Mouse (Mus musculus): Measurements from ENCODE around the gene Aoc3.
"Not testable (repeated sequence)": the region's sequence is repeated elsewhere in the genome, so short reads cannot be mapped to it uniquely, and the experiment has no call there.

Gene Aoc3

DNA sequence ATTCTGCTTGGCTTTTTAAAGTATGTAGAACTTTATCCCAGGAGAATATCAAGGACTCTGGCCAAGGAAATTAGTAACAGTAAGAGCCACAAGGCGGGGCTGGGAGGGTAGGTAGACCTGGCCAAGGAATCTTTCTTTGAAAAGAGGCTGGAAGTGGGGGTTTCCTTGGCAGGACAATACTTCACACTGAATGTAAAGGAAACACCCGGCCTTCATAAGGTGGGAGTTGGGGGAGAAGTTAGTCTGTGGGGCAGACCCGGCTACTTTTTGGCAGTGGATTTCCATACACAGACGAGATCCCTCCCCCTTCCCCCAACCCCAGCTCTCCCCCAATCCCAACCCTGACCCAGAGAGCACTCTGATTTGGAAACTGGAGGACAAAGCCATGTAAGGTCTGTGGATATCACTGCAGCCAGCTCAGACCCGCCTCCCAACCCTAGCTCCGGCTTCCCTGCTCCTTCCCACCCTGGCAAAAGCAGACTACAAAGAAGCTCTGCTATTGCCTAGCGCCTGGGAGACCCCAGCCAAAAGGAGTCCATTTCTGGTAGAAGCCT, at the start of gene Aoc3:
Gene Aoc3 (plus strand): TSS at position 235 of the 554 bp plus-strand sequence.
- DNase-seq, result no peak

DNA sequence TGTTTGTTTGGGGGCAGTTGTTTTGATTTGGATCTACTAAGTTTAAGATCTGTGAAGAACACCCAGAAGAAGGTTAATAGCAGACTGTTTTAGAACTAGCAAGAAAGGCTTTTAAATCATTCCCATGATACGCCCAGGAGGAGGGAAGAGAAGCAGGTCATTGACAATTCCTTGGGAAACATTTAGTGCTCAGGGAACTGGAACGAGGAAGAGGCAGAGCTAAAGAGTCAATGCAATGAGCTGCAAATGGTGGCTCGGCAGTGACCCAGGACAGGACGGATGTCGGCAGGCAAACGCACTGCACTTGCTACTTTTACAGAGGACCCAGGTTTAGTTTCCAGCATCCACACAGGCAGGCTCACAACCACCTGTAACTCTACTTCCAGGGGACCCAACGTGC, 49.6 kb upstream of the Aoc3 start:
- DNase-seq, result no peak

DNA sequence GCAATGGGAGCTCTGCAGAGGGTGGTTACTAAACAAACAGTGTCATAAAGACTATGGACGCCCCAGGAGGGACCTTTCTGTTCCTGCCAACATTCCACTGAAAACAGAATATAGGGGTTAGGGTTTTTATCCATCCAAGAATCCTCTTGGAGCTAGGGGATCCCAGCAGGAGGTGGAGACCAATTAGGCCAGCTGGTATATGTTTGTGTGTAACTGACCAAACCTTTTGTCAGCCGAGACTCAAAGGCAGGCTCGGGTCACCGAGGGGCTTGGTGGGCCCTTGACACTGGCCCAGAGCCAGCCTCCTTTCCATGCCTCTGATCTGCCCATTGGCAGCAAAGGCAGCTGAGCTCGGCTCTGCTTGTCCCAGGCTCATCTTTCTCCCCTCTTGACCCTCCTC, 47.5 kb upstream of the Aoc3 start:
- no peak for DNase-seq

DNA sequence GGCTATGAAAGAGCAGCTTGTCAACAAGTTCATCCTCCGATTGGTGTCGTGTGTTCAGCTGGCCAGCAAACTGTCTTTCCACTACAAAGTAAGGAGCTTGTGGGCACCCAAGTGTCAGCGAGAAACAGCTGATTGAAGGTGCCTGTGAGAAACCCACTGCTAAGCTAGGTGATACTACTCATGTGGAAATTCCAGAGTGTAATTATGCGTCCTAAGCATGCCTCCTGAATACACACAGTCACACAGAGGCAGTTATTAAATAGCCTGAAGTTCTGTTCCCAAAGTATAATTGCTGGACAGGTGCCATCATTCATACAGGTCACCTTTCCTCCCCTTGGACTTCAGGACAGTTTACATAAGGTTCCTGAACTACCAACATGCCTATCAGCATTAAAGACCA, 46.6 kb upstream of the Aoc3 start:
- no peak for DNase-seq

DNA sequence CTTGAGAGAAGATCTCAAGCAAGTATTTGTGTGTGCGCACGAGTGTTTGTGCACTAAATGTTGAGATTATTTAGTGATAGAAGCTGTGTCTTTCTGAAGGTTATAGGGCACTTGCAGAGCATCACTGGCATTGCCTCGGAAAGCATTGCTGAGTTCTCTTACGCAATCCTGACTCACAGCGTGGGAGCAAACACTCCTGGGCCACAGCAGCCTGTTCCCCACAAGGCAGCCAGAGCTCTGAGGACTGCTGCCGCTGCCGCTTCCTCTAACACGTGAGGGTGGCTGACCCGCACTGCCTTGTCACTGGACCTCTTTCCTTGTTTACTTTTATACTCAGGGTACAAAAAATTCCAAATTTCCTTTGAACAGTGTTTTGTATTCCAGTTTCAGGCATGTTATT, 43.1 kb upstream of the Aoc3 start:
- DNase-seq, result no peak

DNA sequence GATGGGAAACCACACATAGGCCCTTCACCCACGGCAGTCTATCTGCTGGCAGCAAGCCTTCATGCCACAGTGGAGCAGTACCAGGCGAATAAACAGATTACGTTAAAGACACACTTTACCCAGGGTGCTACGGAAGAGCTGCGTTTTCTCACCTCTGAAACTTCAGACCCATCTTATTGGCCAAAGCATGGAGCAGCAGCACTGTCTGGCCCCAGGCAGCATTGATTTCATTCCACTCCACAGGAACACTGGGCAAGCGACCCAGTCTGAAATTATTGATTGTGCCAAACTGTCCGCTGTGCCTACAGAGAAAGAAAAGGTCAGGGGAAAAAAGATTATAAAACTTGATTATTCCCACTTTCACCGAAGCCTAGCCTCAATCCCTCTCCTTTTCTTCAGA, 39.2 kb upstream of the Aoc3 start:
- DNase-seq, result no peak

DNA sequence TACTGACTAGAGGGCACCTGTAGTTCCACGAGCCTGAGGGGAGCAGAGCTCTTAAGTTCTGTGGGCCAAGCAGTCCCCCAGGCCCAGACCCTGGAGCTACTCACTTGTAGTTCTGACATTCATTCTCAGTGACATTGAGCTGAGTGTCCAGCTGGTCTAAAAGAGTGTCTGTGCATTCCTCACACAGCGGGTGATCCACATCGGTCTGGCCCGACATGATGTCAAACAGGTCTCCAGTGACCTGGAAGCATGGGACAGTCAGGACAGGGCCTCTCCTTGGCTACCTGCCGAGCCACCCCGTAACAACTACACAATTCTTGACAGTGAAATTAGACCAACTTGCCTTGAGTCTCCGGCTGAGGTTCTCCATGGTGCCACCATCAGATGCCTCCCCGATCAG, 35.2 kb upstream of the Aoc3 start:
- DNase-seq, result no peak

DNA sequence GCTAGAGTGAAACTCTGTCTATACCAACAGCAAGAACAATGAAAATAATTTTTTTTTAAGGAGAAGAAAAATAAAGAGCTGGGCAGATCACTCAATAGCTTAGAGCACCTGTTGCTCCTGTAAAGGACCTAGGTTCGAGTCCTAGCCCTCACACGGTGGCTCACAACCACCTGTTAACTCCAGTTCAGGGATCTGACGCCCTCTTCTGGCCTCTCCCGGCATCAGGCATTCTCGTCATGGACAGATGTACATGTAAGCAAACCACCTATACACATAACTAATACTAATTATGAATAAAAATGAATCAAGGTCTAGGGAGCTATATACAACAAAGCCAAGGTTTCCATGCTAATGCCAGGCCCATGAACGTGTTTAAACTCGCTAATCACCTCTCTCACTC, 29.5 kb upstream of the Aoc3 start:
- no peak for DNase-seq

DNA sequence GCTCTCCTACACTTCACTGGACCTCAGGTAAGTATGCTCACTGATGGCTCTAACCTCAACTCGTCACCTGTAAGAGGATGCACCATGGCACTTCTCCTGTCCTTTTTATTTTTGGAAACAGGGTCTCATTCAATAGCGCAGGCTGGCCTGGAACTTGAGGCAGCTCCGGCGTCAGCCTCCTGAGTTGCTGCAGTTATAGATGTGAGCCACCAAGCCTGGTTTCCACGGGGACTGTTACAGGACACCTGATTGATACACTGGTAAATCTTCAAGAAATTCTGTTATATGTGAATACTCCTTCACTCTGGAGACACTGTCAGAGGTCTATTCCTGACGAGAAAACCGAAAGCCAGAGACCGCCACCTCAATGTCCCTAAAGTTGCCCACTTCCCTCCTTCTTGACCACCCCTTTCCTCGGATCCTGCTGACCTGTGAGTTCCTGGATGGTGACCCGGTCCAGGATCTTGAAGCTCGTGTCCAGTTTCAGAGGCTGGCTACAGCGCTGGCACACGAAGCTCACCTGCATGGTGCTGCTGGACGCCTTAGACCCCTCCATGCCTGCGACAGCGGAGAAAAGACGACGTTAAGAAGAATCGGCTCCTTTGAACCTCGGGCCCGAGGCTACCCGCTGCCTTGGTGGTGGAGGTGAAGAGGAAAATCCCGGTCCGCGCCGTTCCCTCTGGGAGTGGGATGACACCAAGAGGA, 29.0 kb upstream of the Aoc3 start:
- DNase-seq, result no peak

DNA sequence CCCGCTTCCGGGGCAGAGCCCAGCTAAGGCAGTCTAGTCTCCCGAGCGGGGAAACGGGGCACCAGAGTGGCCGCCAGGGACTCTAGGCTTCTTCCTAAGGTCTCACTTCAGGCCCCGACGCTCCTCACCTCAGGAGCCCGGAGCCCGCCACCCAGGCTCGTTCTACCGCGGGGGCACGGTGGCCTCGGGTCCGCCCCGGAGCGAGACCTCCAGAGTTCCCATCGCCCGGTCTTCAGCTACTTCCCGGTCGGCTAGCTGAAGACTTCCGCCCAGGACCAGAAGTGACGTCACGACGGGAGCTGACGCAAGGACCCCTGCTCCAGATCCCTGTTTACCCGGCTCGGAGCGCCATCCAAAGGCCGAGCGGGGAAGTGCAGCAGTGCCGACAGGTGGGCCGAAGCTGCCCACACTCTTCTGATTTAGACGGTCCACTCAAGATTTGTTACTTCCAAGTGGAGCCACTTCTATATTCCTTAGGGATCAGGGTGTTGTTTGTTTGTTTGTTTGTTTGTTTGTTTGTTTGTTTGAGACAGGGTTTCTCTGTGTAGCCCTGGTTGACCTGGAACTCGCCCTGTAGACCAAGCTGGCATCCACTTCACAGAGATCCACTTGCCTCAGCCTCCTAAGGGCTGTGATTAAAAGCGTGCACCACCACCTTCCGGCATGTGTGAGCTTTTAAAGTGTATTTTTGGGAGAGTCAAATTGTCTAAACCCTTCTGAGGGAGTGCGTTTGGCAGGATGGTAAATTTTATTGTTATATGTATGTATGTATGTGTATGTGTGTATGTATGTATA, 28.2 kb upstream of the Aoc3 start, which contains the start of gene Becn1:
Gene Becn1 (minus strand): TSS at position 283 of the 795 bp plus-strand sequence.
- DNase-seq, result peak; percentile 77 to 85

DNA sequence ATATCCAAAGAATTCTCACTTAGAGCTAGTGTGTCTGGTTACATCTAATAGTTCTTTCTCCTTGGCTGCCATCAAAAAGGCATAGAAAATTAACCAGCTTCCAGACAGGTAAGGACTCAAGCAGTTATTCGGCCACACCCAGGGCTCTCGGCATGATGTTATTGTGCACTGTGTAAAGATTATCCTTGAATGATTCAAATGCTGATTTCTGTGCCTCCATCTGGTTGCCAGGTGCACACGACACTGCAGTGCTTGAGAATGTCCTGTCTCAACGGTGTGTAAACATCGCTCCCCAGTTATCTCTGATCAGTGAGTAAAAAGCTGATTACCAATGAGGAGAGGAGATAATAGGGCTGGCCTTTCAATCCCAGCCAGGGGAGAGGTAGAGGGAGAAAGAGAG, 22.7 kb upstream of the Aoc3 start:
- no peak for DNase-seq

DNA sequence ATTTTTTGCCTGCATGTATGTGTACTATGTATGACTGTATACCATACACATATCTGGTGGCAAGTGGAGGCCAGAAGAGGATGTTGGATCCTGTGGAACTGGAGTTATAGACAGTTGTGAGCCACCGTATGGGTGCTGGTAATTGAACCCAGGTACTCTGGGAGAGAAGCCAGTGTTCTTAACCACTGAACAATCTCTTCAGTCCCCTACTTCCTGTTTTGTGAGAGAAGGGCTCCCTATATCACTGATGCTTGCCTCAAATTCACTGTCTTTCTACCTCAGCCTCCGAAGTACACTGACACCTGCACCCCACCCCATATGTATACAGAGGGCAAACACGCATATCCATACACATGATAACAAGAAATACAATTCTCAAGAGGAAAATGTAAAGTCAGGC, 19.3 kb upstream of the Aoc3 start:
- no peak for DNase-seq

DNA sequence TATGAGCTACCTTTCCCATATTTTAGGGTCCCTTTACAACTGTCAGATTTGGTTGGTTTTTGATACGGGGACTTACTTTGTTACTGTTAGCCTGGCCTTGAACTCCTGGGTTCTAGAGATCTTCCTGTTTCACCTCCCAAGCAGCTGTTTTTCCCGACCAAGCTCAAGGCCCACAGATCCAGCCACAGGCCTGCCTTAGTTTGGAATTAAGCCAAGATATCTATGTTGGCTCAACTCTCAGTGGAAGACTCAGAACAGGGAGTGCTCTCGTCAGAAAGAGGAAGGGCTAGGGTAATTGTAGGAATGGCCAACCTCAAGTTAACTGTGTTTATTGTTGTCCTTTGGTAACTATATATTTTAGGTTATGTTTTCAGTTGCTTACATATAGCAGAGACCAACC, 18.3 kb upstream of the Aoc3 start:
- DNase-seq, result no peak

DNA sequence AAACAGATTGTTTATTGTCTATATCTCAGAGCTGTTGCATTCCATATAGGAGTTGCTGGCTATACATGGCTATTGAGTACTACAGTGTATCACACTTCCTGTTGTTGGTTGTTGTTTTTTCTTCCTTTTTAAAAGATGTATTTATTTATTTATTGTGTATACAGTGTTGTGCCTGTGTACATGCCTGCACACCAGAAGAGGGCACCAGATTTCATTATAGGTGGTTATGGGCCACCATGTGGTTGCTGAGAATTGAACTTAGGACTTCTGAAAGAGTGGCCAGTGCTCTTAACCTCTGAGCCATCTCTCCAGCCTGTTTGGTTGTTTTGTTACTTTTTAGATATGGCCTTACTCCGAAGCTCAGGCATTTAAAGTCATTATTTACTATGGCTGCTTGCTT, 15.8 kb upstream of the Aoc3 start:
- DNase-seq, result no peak

DNA sequence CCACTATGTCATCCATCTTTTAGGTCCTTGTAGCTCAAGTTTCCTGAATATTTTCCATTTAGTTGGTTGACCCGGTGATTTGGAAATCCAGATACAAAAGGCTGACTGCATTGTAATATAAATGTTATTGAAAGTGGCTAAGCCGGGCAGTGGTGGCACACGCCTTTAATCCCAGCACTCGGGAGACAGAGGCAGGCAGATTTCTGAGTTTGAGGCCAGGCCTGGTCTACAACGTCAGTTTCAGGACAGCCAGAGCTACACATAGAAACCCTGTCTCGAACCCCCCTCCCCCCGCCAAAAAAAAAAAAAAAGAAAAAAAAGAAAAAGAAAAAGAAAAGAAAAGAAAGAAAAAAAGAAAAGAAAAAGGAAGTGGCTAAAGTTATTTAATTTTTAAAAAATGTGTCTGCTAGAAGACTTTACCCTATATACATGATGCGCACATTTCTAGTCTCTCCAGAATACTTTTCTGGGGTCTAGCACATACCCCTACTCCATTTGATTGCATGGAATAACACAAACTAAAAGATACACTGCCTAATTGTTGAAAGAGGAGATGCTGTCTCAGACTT, 15.2 kb upstream of the Aoc3 start:
- DNase-seq, result no peak

DNA sequence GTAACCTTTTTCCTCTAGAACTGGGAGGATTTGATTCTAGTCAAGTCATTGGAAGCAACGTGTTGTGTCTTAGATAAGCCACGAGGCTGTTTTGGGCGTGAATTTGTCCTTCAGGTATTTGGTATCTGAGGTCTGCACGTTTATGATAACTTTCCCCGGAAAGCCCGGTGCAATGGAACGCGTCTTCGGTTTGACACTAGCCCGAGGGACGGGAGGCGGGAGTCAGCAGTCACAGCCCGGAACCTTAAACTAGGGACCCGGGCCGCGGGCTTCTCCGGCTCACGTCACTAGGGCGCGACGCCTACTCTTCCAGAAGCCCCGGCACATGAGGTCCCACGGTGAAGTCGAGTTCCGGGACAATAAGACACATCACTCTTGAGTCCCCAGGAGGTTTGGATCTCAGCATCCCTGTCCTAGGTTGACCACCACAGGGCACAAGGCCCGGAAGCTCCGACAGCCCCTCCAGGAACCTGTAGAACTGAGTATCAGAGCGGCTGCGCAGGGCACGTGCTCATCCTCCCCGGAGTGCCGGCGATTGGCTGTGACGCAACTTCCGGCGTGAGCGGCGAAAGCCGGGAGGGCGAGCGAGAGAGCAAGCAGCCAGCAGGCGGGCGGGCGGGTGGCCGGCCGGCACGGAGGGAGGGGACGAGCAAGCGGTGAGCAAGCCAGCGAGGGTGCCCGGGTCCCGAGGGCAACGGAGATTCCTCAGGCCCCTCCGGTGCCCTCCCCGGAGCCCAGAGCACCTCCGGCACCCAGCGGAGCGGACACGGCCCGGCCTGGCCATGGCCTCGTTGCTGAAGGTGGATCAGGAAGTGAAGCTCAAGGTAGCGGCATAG, 14.5 kb upstream of the Aoc3 start, which contains the start of gene Psme3:
Gene Psme3 (plus strand): TSS at position 549 of the 836 bp plus-strand sequence.
- DNase-seq, result peak; percentile 83 to 85

DNA sequence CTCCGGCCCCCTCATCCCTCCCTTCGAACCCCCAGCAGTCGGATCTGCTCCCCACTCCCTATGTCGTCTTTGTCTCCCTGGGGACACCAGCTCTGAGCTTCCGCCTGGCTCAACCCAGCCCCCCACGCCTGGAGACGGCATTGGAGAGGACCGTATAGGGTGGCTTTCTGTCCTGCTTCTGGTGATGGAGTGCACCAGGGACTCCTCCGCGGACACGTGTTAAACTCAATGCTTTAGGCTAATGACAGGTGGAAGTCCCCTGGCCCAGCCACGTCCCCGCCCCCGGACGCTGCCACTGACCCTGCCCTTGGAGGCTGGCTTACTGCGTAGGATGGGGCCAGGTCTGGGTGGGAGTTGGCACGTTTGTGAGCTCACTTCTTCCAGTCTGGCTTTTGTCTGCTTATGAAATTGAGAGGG, 13.9 kb upstream of the Aoc3 start:
- no peak for DNase-seq

DNA sequence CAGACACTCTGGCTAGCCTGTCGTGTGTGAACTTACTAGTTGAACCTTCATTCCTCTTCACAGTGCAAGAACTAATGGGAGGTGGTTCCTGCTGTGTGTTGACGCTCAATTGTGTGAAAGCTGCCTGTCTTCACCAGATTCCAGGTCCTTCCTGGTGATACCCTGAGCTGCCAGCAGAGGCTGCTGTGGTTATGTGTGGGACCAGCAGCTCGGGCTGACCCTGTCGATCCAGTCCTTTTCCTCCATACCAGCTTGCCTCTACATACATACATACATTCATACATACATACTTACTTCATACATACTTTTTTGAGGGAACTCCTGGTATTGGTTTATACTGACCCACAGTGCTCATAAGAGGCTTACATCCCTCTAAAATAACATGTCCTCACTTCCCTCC, 6.8 kb upstream of the Aoc3 start:
- DNase-seq, result peak in 1 of 2 experiments; percentile 24

DNA sequence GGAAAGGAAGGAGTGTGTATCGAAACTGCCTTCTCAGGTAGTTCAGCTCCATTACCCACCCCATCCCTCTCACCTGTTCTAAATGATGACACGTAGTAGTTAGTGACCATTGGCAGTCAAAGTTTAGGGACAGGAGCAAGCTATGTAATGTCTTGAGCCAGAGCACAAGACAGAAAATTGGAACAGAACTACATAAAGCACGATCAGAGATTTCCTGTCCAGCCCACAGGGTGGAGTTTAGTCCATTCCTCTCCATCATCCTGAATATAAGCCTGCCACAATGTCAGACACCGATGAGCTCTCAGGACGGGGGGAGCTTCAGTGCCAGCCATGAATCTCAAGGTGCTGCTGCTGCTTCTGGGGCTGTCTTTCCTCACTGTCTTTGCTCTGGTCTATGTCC, 5.6 kb upstream of the Aoc3 start, which contains the start of gene Aoc2:
Gene Aoc2 (plus strand): TSS at position 301 of the 400 bp plus-strand sequence.
- DNase-seq, result no peak

DNA sequence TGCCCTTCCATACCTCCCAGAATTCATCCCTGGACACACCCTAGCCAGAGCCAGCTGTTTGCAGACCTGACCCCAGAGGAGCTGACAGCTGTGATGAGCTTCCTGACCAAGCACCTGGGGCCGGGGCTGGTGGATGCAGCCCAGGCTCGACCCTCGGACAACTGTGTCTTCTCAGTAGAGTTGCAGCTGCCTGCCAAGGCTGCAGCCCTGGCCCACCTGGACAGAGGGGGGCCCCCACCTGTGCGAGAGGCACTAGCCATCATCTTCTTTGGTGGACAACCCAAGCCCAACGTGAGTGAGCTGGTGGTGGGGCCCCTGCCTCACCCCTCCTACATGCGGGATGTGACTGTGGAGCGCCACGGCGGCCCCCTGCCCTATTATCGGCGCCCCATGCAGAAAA, 5.2 kb upstream of the Aoc3 start:
- DNase-seq, result not testable (repeated sequence)

DNA sequence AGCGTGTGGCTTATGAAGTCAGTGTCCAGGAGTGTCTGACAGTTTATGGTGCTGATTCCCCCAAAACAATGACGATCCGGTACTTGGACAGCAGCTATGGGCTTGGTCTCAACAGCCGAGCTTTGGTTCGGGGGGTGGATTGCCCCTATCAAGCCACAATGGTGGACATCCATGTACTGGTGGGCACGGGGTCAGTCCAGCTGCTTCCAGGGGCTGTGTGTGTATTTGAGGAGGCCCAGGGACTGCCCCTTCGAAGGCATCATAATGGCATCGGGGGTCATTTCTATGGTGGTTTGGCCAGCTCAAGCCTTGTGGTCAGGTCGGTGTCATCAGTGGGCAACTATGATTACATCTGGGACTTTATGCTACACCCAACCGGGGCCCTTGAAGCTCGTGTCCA, 4.3 kb upstream of the Aoc3 start:
- no peak for DNase-seq

DNA sequence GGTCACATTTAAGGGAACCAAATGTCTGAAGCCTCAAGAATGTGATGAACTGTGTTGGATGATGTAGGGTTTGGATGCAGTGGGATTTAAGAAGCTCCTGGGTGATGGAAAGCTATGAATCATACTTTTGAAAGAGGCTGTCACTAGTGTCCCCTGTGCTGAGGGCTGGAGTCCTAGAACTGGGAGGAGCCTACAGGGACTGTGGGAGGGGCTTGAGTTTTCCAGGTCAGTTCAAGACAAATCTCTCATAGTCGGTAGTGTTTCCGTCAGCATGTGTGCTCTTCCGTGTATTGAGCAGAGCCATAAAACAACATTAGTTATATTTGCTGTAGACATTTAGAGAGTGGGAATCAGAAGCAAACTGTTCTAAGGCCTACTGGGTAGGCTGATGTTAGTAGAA, 3.1 kb upstream of the Aoc3 start:
- no peak for DNase-seq

All from thymus, adult 18-20 months (tissue).